Mouse (Mus musculus) heart, embryonic 12.5 days (tissue): ENCODE data around the gene Rab11fip3. TPM values are rescaled to one million over a fixed set of nuclear protein-coding genes. Genes with fewer than 3 reads are reported as not detected.
"Not testable (repeated sequence)": the region's sequence is repeated elsewhere in the genome, so short reads cannot be mapped to it uniquely, and the experiment has no call there.

Source experiments
- ATAC-seq: fragments of 200-750 bp; cut with Nextera tagmentation; 2 replicates; pipeline ENCODE4 v1.8.0; 2017; ENCODE audit warnings: moderate TSS enrichment, moderate library complexity; ENCODE audit not compliant: insufficient number of reproducible peaks, low FRiP score
- H3K27ac ChIP-seq: fragments of 300-500 bp; sonication (generic); 2 replicates; pipeline ENCODE4 v1.5.1; 2016; ENCODE audit warnings: mild to moderate bottlenecking, moderate library complexity; ENCODE audit not compliant: poor library complexity, severe bottlenecking
- H3K27me3 ChIP-seq: fragments of 300-500 bp; sonication (generic); replicated peaks from 2 replicates; pipeline ENCODE4 v1.6.1; 2016; ENCODE audit warnings: mild to moderate bottlenecking, moderate library complexity
- H3K36me3 ChIP-seq: fragments of 300-500 bp; sonication (generic); 2 replicates; pipeline ENCODE4 v1.6.1; 2016; ENCODE audit warnings: mild to moderate bottlenecking, moderate library complexity
- H3K4me1 ChIP-seq: fragments of 300-500 bp; sonication (generic); replicated peaks from 2 replicates; pipeline ENCODE4 v1.6.1; 2016; ENCODE audit warnings: mild to moderate bottlenecking
- H3K4me2 ChIP-seq: fragments of 300-500 bp; sonication (generic); 2 replicates; pipeline ENCODE4 v1.6.1; 2016; ENCODE audit warnings: mild to moderate bottlenecking, moderate library complexity
- H3K4me3 ChIP-seq: fragments of 300-500 bp; sonication (generic); 2 replicates; pipeline ENCODE4 v1.5.1; 2016; ENCODE audit warnings: mild to moderate bottlenecking
- H3K9ac ChIP-seq: fragments of 300-500 bp; sonication (generic); 2 replicates; pipeline ENCODE4 v1.6.1; 2016; ENCODE audit warnings: mild to moderate bottlenecking, moderate library complexity
- H3K9me3 ChIP-seq: fragments of 300-500 bp; sonication (generic); replicated peaks from 2 replicates; pipeline ENCODE4 v1.6.1; 2016; ENCODE audit warnings: mild to moderate bottlenecking, moderate library complexity
- WGBS: fragments of 180-500 bp; shearing (Covaris S2); methylation state at CpG from one replicate; pipeline ENCODE4 v1.1.7; 2016; 5-methylcytosine and 5-hydroxymethylcytosine counted together
- polyA plus RNA-seq: library from polyadenylated mRNA; unstranded; fragments of >200 nt; fragmentation: Nextera tagmentation; extraction: Ambion mirVana; gene quantifications from 2 replicates; pipeline ENCODE4 v1.2.1, GENCODE M21; 2016

The Rab11fip3 gene
- polyA plus RNA-seq, 1 experiment from 2014 or later: 15.5 TPM

- no peak overlapping the region for H3K4me3 ChIP-seq
- no peak for ATAC-seq
- H3K27ac ChIP-seq: no peak overlapping the region
- H3K9me3 ChIP-seq: no peaks in the 10 kb centered on the region
- no peak overlapping the region for H3K4me2 ChIP-seq
- H3K27me3 ChIP-seq: no peaks in the 10 kb centered on the region
- WGBS: 76% methylated on average over 4 of the region's 4 CpGs
- peaks cover 24% of the 10 kb centered on the region for H3K4me1 ChIP-seq
- 0 out of 2 replicates have a peak, but pooled peaks cover 5% of the 10 kb centered on the region for H3K36me3 ChIP-seq
- H3K9ac ChIP-seq: no peak overlapping the region
These were observed 16.6 kb downstream of the Rab11fip3 start for GRCm38 (mm10) chr17:26052706-26053105.

DNA sequence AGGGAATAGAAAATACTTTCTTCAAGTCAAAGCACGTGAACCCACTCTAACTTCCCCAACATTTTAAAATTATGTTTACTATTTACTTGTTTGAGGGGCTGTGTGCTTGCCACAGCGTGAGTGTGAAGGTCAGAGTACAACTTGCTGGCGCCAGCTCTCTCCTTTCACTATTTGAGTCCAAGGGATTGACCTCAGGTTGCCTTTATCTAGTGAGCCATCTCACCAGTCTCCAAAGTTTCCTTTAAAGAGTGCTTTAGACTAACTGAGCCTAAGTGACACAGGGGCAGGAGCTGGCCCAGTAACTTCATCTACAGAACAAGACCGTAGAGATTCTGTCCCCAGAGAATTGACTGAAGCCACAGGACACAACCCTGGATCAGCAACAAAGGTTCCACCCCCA lies 17.3 kb downstream of the Rab11fip3 start:
- Histone ChIP-seq H3K9me3 (no peaks in the 10 kb centered on the region), H3K27ac (no peak overlapping the region), H3K4me2 (no peak overlapping the region), H3K4me1 (peaks cover 26% of the 10 kb centered on the region), H3K9ac (no peak overlapping the region), H3K36me3 (0 out of 2 replicates have a peak, but pooled peaks cover 5% of the 10 kb centered on the region), H3K27me3 (no peaks in the 10 kb centered on the region), H3K4me3 (no peak overlapping the region)
- 89% methylated on average over 4 of the region's 4 CpGs for WGBS
- ATAC-seq: no peak

GRCm38 (mm10) chr17:26048118-26048517 lies 21.2 kb downstream of the Rab11fip3 start:
- no peaks in the 10 kb centered on the region for H3K9me3 ChIP-seq
- H3K9ac ChIP-seq: no peak overlapping the region
- no peak overlapping the region for H3K4me2 ChIP-seq
- peaks cover 28% of the 10 kb centered on the region for H3K4me1 ChIP-seq
- no peaks in the 10 kb centered on the region for H3K27me3 ChIP-seq
- H3K36me3 ChIP-seq: 0 out of 2 replicates have a peak, but pooled peaks cover 4% of the 10 kb centered on the region
- no peak overlapping the region for H3K4me3 ChIP-seq
- H3K27ac ChIP-seq: peak overlapping the region; percentile 15
- ATAC-seq: no peak
- WGBS: 57% methylated on average over 8 of the region's 8 CpGs

- Histone ChIP-seq H3K9me3 (no peaks in the 10 kb centered on the region), H3K4me3 (no peak overlapping the region), H3K36me3 (no peaks in the 10 kb centered on the region), H3K27me3 (no peaks in the 10 kb centered on the region), H3K4me2 (no peak overlapping the region), H3K27ac (no peak overlapping the region), H3K9ac (no peak overlapping the region), H3K4me1 (peaks cover 40% of the 10 kb centered on the region)
- ATAC-seq: no peak
- WGBS: 45% methylated on average over 10 of the region's 10 CpGs
These were observed 22.9 kb downstream of the Rab11fip3 start for GRCm38 (mm10) chr17:26046253-26046997.

DNA sequence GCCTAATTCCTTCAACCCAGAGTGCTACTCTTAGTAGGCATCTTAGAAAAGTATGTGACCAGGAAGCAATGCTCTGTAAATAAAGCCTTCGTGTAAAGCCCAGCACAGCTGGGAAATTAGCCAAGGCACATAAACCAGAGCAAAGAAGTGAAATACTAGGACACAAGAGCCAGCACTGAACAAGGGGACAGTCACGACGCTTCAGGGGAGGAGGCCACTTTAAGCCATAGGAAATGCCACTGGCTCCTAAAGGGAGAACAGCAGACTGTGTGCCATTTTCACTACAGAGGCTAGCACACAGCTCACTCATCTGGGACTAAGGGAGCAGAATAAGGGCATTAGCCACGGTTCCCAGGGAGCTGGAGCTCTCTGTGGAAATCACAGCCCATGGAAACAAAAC lies 24.1 kb downstream of the Rab11fip3 start:
- H3K4me2 ChIP-seq: no peak overlapping the region
- 71% methylated on average over 4 of the region's 4 CpGs for WGBS
- H3K4me1 ChIP-seq: peaks cover 42% of the 10 kb centered on the region
- no peaks in the 10 kb centered on the region for H3K36me3 ChIP-seq
- H3K27ac ChIP-seq: no peak overlapping the region
- no peak overlapping the region for H3K9ac ChIP-seq
- no peaks in the 10 kb centered on the region for H3K27me3 ChIP-seq
- no peaks in the 10 kb centered on the region for H3K9me3 ChIP-seq
- ATAC-seq: no peak
- no peak overlapping the region for H3K4me3 ChIP-seq

DNA sequence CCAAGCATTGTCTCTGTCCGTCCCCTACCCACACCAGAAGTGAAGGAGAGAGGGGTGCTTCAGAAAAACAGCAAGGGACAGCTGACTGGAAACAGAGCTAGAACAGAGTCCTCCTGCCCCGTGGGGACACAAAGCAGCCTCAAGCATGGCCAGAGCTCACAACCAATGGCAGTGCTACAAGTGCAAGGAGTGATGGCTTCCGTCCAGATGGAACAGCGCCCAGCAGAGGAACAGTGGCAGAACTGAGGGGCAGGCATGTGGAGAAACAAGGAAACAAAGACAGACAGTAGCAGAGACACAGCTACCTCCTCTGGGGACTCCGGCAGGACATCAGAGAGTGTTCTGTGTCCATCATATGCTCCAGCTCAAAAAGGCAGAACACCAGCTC lies 26.1 kb downstream of the Rab11fip3 start:
- Histone ChIP-seq H3K4me3 (no peak overlapping the region), H3K27me3 (no peaks in the 10 kb centered on the region), H3K4me2 (peak overlapping the region; percentile 40), H3K9me3 (no peaks in the 10 kb centered on the region), H3K27ac (peak overlapping the region; percentile 85), H3K36me3 (no peaks in the 10 kb centered on the region), H3K4me1 (peaks cover 38% of the 10 kb centered on the region), H3K9ac (peak overlapping the region; percentile 34; the same call in 1 of the 2 replicates)
- WGBS: 51% methylated on average over 5 of the region's 5 CpGs
- ATAC-seq: peak; percentile 47; the same call in 1 of the 2 replicates

DNA sequence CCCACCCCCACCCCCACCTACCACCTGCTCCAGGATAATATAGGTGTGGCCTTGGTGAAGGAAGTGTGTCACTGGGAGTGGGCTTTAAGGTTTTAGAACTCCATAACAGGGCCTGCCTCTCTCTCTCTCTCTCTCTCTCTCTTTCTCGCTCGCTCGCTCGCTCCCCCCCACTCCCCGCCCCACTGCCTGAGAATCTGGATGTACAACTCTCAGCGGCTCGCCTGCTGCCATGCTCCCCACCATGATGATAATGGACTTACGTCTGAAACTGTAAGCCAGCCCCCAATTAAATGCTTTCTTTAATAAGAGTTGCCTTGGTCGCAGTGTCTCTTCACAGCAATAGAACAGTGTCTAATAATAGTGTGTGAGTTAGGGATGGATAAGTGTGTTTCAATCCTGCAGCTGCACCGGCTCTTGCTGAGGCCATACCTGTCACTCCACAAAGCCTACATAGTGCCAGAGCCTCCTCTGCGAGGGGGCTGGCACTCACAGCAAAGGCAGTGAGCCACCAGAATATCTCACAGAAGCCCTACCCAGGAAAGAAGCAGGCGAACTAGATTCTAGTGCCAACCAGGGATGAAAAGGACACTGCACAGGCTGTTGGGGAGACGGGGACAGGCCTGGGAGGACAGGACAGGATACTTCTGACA lies 26.6 kb downstream of the Rab11fip3 start:
- peak overlapping the region; percentile 34; the same call in 1 of the 2 replicates for H3K9ac ChIP-seq
- 0 out of 2 replicates have a peak, but pooled peaks have one; percentile 1 for ATAC-seq
- peak overlapping the region; percentile 85 for H3K27ac ChIP-seq
- no peak overlapping the region for H3K4me3 ChIP-seq
- no peaks in the 10 kb centered on the region for H3K27me3 ChIP-seq
- no peaks in the 10 kb centered on the region for H3K9me3 ChIP-seq
- WGBS: 66% methylated on average over 13 of the region's 13 CpGs
- peak overlapping the region; percentile 40 for H3K4me2 ChIP-seq
- no peaks in the 10 kb centered on the region for H3K36me3 ChIP-seq
- H3K4me1 ChIP-seq: peaks cover 36% of the 10 kb centered on the region

- H3K27ac ChIP-seq: no peak overlapping the region
- peaks cover 1% of the 10 kb centered on the region; the same call in 1 of the 2 replicates for H3K36me3 ChIP-seq
- 50% methylated on average over 9 of the region's 9 CpGs for WGBS
- no peak overlapping the region for H3K4me2 ChIP-seq
- no peak for ATAC-seq
- no peaks in the 10 kb centered on the region for H3K9me3 ChIP-seq
- H3K4me3 ChIP-seq: no peak overlapping the region
- H3K4me1 ChIP-seq: peaks cover 26% of the 10 kb centered on the region
- no peaks in the 10 kb centered on the region for H3K27me3 ChIP-seq
- H3K9ac ChIP-seq: no peak overlapping the region
These were observed 28.1 kb downstream of the Rab11fip3 start for GRCm38 (mm10) chr17:26041111-26041802.

- 77% methylated on average over 8 of the region's 8 CpGs for WGBS
- H3K27me3 ChIP-seq, ATAC-seq, H3K4me2 ChIP-seq, H3K9ac ChIP-seq, H3K4me3 ChIP-seq, H3K36me3 ChIP-seq, H3K27ac ChIP-seq, H3K9me3 ChIP-seq: not testable (repeated sequence)
- H3K4me1 ChIP-seq: peaks cover 23% of the 10 kb centered on the region
These were observed 28.6 kb downstream of the Rab11fip3 start for GRCm38 (mm10) chr17:26040711-26041110.

DNA sequence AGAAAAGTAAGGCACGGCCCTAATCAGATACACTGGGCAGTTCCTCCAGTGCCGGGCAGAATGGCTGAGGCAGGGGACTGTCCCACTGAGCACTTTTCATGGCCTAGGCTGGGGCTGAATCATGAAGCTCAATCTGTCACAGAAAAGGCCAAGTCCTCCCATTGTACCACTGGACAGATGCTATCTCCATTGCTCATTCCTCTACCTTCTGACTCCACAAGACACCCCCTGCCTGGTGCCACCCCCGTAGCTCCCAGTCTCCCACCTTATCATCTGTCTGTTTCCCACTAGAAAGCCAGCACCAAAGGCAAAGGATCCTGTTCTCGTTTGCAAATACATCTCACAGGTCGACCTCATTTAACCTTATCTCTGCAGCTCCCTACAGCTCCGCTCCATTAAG lies 37.3 kb downstream of the Rab11fip3 start:
- 46% methylated on average over 6 of the region's 6 CpGs for WGBS
- ATAC-seq: no peak
- Histone ChIP-seq H3K4me3 (no peak overlapping the region), H3K9me3 (no peaks in the 10 kb centered on the region), H3K36me3 (peaks cover 23% of the 10 kb centered on the region; the same call in 1 of the 2 replicates), H3K4me2 (no peak overlapping the region), H3K4me1 (peaks cover 8% of the 10 kb centered on the region), H3K27ac (no peak overlapping the region), H3K27me3 (no peaks in the 10 kb centered on the region), H3K9ac (no peak overlapping the region)

DNA sequence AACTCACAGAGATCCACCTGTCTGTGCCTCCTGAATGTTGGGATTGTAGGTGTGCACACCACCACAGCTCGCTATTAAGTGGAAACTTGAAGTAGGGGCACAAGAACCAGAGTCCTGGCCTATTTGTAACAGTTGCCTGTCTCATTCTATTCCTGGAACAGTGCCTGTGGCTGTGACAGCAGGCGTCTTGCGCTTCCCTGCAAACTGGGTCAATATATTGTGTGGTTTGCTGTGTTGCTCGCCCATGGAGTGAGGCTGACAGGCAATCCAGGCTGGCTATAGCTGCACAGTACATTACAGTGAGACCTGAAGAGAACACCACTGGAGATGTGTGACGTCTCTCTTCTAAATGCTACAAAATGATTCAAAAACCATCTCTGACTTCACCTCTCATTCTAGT lies 37.8 kb downstream of the Rab11fip3 start:
- H3K36me3 ChIP-seq: peaks cover 23% of the 10 kb centered on the region; the same call in 1 of the 2 replicates

More for the DNA sequence above, 37.8 kb downstream of the Rab11fip3 start:
- Histone ChIP-seq H3K4me1 (peaks cover 8% of the 10 kb centered on the region), H3K4me3 (no peak overlapping the region), H3K27ac (no peak overlapping the region), H3K9me3 (no peaks in the 10 kb centered on the region), H3K9ac (no peak overlapping the region), H3K4me2 (no peak overlapping the region), H3K27me3 (no peaks in the 10 kb centered on the region)
- 75% methylated on average over 5 of the region's 5 CpGs for WGBS
- no peak for ATAC-seq
